Mouse (Mus musculus): ENCODE results near the gene Gm49387.
"Not testable (repeated sequence)": the region's sequence is repeated elsewhere in the genome, so short reads cannot be mapped to it uniquely, and the experiment has no call there.

DNA sequence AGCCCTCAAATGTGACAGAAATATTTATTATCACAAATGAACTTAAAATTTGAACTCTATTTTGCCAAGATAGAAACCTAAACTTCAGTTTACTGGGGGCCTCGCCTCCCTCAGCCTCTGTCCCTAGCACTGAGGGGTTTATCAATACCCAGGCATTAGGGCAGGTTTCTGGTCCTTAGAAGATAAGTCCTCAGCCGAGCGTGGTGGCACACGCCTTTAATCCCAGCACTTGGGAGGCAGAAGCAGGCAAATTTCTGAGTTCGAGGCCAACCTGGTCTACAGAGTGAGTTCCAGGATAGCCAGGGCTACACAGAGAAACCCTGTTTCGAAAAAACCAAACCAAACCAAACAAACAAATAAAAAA, 38.1 kb downstream of the Gm49387 start:
- TF ChIP-seq EP300 (IDR thresholded peaks at IDR 0.05; ENCODE audit: insufficient read depth, low read depth, low read length); POLR2A (IDR thresholded peaks at IDR 0.05; ENCODE audit: insufficient read depth, low read length): not testable (repeated sequence)
